Comparison of ENCODE assay signal across 24 mouse cellular contexts in the genomic region with DNA sequence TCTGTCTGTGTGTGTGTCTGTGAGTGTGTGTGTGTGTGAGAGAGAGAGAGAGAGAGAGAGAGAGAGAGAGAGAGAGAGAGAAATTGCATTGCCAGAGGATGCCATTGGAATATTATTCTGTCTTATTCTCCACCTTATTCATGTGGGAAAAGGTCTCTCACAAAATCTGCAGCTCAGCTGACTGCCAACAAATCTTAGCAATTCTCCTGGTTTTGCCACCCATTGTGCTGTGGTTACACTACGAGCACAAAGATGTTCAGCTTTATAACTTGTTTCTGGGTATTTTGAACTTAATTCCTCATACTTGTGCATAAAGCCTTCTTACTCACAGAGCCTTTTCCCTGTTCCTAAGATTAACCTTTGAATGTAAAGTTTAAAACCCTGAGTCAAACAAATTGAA.
DNase-seq lines count a peak whose midpoint lies in the region; ATAC-seq lines count a peak whose summit lies in the region.
"Had no signal": no experiment of that assay in that cellular context is flagged by ENCODE, and none has a peak within 500 bp of the region (broad histone marks: within the 10 kb centered on the region; RNA-seq: fewer than 3 reads in every experiment).

No protein-coding gene starts in this region.

- intact Hi-C loops in left cerebral cortex, postnatal 4 days (cut with DNase I) = no loop called here
- intact Hi-C loops in left cerebral cortex, postnatal 36 days (cut with DNase I) = no loop called here

- ATAC-seq in kidney, embryonic 16.5 days (ENCODE audit: low FRiP score, low TSS enrichment) = no peak
- ATAC-seq: intestine, embryonic 15.5 days; Patski had no signal

- no peaks in the 10 kb centered on the region for H3K4me1 ChIP-seq in kidney, embryonic 16.5 days (ENCODE audit: insufficient read depth, low read length)
- H3K4me1 ChIP-seq: embryonic facial prominence, embryonic 12.5 days; embryonic facial prominence, embryonic 15.5 days; heart, embryonic 12.5 days; heart, embryonic 15.5 days; hindbrain, embryonic 10.5 days; hindbrain, embryonic 13.5 days; intestine, embryonic 15.5 days had no signal

- peak; percentile 12 for DNase-seq in cerebellum, adult 8-10 months
- no peak for DNase-seq in cerebellum, adult 11-12 months
- DNase-seq in left cerebral cortex, postnatal 4 days = peak; percentile 1
- no peak for DNase-seq in left cerebral cortex, postnatal 36 days (ENCODE audit: low spot score in 2 of 2)
- peak; percentile 38 to 49 for DNase-seq in cerebellum, postnatal 10 days
- DNase-seq in cerebellum, postnatal 36 days = peak; percentile 11 to 30
- DNase-seq: adrenal gland, postnatal 36 days; B cell, adult 2 months; gastrocnemius, postnatal 25 days; heart, adult 18-20 months; heart, postnatal 36 days; kidney, adult 11 months had no signal

- H3K4me3 ChIP-seq in kidney, embryonic 16.5 days (ENCODE audit: low read length) = no peak overlapping the region
- H3K4me3 ChIP-seq: embryonic facial prominence, embryonic 12.5 days; embryonic facial prominence, embryonic 15.5 days; heart, embryonic 12.5 days; heart, embryonic 15.5 days; hindbrain, embryonic 10.5 days; hindbrain, embryonic 13.5 days; intestine, embryonic 15.5 days had no signal

- H3K9ac ChIP-seq in kidney, embryonic 16.5 days (replicated peaks; ENCODE audit: low read length) = no peak overlapping the region
- H3K9ac ChIP-seq: embryonic facial prominence, embryonic 12.5 days; embryonic facial prominence, embryonic 15.5 days; forebrain, postnatal 0 days; heart, embryonic 12.5 days; heart, embryonic 15.5 days; hindbrain, embryonic 13.5 days; intestine, embryonic 15.5 days had no signal

- no peaks in the 10 kb centered on the region for H3K36me3 ChIP-seq in kidney, embryonic 16.5 days (ENCODE audit: insufficient read depth, low read length)
- H3K36me3 ChIP-seq: embryonic facial prominence, embryonic 12.5 days; embryonic facial prominence, embryonic 15.5 days; G1E; heart, embryonic 12.5 days; heart, embryonic 15.5 days; hindbrain, embryonic 10.5 days; hindbrain, embryonic 13.5 days; intestine, embryonic 15.5 days had no signal

- 81% methylated on average over 1 of the region's 1 CpGs for WGBS in kidney, embryonic 16.5 days

- no peak overlapping the region for H3K27ac ChIP-seq in kidney, embryonic 16.5 days (ENCODE audit: low read length)
- H3K27ac ChIP-seq: embryonic facial prominence, embryonic 12.5 days; embryonic facial prominence, embryonic 15.5 days; heart, embryonic 15.5 days; hindbrain, embryonic 10.5 days; hindbrain, embryonic 13.5 days; intestine, embryonic 15.5 days had no signal

- H3K27me3 ChIP-seq in kidney, embryonic 16.5 days (ENCODE audit: insufficient read depth, low read length) = no peaks in the 10 kb centered on the region
- H3K27me3 ChIP-seq: CH12.LX; embryonic facial prominence, embryonic 12.5 days; embryonic facial prominence, embryonic 15.5 days; heart, embryonic 12.5 days; heart, embryonic 15.5 days; hindbrain, embryonic 13.5 days; intestine, embryonic 15.5 days; Patski had no signal

- no peak overlapping the region for H3K4me2 ChIP-seq in kidney, embryonic 16.5 days (replicated peaks; ENCODE audit: low read depth, low read length)
- H3K4me2 ChIP-seq: embryonic facial prominence, embryonic 12.5 days; embryonic facial prominence, embryonic 15.5 days; heart, embryonic 12.5 days; heart, embryonic 15.5 days; hindbrain, embryonic 13.5 days; intestine, embryonic 15.5 days had no signal

- no peaks in the 10 kb centered on the region for H3K9me3 ChIP-seq in kidney, embryonic 16.5 days (ENCODE audit: low read length)
- H3K9me3 ChIP-seq: embryonic facial prominence, embryonic 12.5 days; embryonic facial prominence, embryonic 15.5 days; G1E; heart, embryonic 12.5 days; heart, embryonic 15.5 days; hindbrain, embryonic 10.5 days; hindbrain, embryonic 13.5 days; intestine, embryonic 15.5 days had no signal

Comparison
In these comparisons a context has a peak if more than half of its experiments do, and no peak if none do; other contexts are left out.
1. DNase-seq: peak in cerebellum, adult 8-10 months (single experiment), left cerebral cortex, postnatal 4 days (single experiment), cerebellum, postnatal 10 days (2 of 2) and cerebellum, postnatal 36 days (2 of 2); none in cerebellum, adult 11-12 months (single experiment) and left cerebral cortex, postnatal 36 days (0 of 2).